Mouse (Mus musculus) activated CD4-positive, CD25-positive, alpha-beta regulatory T cell, adult 4 months (primary cell): ENCODE results near the gene Creb3. TPM values are rescaled to one million over a fixed set of nuclear protein-coding genes. Genes with fewer than 3 reads are reported as not detected.
A peak's percentile ranks its signal among the peaks of the same experiment; 100 is the strongest.

Experiments
- ATAC-seq: one replicate; pipeline ENCODE4 v1.8.0; 2017
- polyA plus RNA-seq, 2 experiments: library from polyadenylated mRNA; unstranded; fragments of 100-300 nt; shearing (Covaris generic); gene quantifications; one replicate each; pipeline ENCODE4 v1.2.1; 2017

The Creb3 gene
- polyA plus RNA-seq, 2 experiments from 2014 or later: 101 to 104 TPM

DNA sequence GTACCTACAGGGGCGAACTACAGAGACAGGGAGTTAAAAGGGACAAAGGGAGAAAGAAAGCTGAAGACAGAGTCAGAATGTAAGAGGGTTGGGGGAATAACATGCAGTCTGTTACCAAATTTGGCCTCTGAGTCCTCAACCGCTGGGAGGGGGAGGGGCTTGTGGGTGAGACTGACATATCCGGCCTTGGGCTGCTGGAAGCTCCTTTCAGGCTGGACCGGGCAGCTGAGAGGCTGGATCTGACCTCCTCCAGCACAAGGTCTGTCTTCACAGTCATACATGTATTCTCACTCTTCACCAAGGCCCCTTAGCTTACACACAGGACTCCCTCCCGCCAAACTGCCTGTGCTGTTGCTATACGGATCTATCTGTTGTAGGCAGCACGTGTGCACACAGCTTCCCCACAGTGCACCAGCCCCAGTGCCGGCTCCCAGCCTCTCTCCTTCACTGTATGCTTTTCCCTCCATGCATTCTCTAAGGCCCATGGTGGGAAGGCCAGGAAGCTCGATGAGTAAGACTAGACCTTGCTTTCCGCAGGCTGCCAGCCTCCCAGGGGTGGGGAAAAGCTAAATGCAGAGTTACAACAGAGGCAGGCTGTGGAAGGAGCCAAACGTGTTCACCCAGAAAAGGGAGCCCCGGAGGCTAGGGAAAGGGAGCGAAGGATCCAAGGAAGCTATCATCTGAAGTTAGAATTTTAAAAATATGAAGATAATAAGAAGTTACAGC lies 3.3 kb upstream of the Creb3 start:
- peak; percentile 41 for ATAC-seq

DNA sequence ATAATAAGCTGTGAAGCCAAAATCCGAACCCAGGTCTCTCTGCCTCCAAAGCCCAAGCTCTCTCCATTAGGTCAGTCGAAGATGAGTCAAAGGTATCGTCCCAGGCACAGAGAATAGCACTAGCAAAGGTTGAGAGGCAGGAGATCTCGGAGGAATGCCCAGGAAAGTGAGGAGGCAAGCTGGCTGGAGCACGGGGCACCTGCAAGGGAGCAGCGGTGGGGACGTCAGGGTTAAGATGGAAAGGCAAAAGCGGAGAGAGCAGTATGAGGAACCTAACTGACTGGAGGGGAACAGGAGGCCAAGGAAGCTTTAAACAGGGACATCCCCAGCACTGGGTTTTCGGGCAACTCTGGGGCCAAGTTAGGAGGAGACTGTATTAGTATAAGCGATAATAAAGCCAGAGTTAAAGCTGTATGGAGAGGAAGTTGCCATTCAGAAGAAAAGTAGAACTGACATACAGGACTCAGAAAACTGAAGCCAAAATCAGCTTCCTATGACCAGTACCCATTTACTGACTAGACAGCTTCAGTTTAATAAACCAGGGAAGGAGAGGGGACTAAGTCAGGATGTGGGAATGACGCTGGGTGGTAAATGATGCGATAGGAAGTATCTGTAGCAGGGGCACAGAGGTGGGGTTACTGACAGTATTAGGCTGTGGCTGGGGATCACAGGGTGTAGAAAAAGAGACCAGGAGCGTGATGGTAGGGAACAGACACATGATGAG lies 2.5 kb upstream of the Creb3 start:
- no peak for ATAC-seq

DNA sequence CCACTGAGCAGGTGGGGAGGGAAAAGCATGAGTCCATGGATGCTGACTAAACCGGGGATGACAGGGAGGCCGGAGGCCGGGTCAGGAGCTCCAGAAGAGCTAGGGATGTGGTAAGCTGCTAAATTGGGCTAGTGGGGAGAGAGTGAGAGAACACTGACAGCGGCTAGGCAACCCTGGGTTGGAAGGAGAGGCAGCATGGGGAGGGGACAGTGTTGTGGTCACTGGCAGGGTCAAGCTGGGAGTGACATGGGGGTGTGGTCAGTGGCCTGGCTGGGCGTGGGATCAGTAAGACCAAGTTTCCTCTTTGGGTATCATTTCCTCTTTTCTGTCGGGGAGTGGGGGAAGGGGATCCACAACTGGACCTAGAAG lies 1.9 kb upstream of the Creb3 start:
- no peak for ATAC-seq

DNA sequence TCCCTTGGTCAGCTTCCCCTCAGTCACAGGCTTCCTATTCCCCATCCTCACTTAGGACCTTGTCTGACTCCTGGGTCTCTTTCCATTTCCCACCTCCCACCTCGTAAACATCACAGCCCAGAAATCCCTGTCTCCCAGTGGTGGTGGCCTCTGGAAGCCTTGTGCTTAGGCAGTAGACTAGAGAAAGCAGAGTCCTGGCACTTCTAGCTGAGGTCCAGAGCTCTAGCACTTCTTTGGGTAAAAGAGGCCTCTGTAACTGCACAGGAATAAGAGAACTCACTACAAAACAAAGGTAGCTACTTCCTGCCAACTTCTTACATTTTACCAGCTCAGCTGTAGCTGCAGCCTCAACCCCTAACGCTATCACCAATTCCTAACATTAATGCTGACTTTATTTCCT lies 1.2 kb upstream of the Creb3 start:
- ATAC-seq: no peak

DNA sequence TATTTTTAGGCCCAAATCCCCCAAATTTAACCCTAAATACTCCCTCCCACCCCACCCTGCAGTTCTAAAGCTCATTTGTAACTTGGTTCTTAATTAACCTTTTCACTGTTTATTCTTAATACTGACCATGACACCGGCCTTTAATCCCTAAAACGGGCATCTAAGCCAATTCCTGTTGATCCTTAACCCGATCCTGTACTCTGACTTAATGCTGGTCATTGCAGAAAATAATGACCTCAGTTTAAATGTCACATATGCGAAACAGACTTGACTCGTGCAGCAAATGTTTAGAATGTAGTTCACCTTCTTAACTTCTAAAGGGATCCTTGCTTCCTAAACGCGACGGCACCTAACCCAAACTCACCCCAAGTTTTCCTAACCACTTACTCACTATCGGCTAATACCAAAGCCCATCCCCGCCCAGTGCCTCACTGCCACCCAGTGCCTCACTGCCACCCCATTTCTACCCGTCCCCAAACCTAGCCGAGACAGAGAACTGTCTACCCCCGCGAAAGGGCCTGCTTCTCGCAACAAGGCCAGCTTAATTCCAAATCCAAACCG lies 616 bp upstream of the Creb3 start:
- ATAC-seq: no peak

DNA sequence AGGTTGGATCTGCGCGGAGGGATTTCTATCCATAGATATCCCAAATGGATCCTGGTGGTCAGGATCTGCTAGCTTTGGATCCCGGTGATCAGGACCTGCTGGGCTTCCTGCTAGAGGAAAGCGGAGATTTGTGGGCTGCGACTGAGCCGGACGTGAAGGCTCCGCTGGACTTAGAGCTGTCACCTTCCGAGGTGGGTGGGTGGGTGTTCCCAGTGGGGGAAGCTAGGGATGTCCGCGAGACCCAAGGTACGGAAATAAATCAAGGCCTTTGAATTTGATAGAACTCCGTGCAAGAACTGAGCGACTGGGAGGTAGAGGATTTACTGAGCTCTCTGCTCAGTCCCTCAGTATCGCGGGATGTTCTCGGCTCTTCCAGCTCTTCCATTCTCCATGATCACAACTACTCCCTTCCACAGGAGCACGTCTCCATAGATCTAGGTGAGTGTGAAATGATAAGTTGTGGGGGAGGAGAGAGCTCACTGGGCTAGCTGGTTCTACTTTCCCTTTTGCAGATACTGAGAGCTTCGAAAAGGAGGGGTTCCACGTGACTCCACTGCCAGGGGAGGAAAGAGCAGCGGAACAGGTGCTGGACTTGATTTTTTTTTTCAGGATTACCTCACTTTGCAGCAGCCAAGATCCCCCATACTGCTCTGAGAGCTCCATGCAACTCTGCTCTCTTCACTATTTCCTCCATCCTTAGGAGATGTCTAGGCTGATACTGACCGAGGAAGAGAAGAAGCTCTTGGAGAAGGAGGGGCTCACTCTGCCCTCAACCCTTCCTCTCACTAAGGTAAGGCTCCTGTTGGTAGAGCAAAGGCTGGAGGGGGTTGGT lies 853 bp downstream of the Creb3 start:
- peak; percentile 13 for ATAC-seq

DNA sequence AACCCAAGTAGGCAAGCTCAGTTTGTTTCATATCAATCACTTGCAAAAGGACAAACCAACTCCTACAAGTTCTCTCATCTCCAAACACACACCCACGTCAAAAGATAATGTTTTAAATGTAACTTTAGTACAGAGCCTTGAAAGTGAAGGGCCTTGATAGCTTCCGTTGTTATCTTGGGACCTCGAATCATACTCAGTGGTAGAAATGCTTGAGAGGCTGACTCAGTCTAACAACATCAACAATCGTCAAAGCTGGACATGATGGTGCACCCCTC lies 1.4 kb downstream of the Creb3 start:
- ATAC-seq: no peak

DNA sequence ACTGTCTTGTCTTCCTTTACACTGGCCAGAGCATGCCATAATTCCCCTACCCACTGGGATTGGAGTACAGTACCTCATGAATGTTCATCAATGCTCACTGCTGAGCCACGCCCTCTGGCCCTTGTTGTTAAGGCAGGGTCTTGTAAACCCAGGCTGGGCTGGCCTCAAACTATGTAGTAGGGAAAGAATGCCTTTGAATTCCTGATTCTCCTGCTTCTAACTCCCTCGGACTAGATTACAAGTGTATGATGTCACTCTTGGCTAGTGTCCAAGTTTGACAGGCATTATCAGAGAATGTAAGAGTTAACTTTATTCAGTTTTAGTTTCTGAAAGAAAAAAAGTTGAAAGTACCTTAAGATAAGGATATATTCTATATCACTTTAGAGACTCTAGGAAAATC lies 2.1 kb downstream of the Creb3 start:
- ATAC-seq: no peak

DNA sequence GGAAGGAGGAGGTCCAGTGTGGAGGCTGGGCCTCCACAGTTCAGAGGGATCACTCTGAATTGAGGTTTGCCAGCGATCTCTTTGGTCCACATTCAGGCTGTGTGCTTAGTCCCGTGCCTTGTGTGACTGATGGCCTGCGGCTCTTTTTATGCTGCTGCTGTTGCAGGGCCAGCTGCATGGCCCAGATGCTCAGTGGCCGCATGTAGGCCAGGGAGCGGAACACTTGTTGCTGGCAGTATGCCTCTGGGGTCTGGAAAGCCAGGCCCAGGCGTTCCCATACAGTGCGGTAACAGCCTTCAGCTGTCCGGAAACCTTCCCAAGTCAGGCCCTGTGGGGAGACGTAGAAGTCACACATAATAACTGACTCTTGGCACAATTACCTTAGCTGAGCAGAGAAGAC lies 5.0 kb downstream of the Creb3 start:
- ATAC-seq: no peak

DNA sequence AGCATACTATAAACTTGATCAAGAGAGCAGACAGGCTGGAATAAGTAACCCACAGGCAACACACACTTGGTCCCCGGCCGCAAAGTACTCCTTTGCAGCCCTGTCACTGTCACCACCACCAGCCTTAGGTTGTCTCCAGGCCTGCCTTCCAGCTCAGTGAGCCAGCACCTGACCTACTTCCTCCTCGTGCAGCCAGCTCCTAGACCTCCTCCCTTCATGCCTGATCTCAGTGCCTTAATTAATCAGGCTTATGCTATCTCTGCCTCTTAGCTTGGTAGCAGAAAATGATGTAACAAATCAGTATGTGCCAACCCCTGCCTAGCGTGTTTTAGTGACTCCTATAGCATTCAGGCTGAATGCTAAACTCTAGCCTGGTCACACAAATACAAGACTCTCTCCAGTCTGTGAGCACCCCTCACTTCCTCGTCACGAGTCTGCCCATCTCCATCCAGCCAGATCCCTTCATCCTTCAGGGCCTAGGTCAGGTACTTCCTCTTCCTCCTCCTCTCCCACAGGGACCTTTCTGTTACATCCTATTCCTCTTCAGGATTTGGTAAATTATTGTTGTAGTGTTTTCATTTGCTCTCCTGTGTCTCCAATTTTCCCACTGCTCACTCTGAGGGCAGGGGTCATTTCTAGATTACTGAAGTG lies 9.4 kb downstream of the Creb3 start:
- ATAC-seq: no peak

DNA sequence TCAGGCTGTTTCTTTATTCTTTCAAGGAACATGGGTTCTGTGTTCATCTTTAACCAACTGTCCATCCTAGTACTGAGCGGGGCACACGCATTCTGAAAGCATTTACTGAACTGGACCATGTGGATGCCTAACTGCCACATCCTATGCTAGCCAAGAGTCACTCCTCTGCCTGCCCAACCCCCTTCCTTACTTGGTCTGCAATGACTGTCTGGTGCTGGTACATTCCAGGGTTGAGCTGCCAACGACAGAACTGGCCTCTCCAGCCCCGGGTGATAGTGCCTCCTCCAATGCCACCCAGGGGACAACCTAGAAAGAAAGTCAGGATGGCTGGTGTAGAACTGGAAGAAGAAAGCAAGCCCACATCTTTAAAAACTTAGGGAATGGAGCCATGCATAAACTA lies 11.4 kb downstream of the Creb3 start:
- no peak for ATAC-seq

DNA sequence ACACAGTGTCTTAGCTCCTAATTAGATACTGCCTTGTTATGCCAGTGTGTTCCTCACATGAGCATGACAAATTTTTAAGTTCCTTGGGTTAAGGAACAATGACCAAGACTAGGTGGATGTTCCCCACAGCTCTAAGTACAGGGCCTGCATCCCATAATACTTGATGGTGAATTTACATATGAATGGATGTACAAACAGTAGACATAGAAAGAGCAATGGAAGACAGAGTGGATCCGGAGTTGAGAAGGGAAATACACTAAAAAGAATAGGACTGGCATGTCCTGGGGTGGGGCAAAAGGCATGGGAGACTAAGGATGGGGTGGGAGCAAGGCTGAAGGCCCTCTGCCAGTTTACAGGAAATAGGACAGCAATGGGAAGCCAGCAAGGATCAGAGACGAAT lies 13.2 kb downstream of the Creb3 start:
- ATAC-seq: no peak

DNA sequence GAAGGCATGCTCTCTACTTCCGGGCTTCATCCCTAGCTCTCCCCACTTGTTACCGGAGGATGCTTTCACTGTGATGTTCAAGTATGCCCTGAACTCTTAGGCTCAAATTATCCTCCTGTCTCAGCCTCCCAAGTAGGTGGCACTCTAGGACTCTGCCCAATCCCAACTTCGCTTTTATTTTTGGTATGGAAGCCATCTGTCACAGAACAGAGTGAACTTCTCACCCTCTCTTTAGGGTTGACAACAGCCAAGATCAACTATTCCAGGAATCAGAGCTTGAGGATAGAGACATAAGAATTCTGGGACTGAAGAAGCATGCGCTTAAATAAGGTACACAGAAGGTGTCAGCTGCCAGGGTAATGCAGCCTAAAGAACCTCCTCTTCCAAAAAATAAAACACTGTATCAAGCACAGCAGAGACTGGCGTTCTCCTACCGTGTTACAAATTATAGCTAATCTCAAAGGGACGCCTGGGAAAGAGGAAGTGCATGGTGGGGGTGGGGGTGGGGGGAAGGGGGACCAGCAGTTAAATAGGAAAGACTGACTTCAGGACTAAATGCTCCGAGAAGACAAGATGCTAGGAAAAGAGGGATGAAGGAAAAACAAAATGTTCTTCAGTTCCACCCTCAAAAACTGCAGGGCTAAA lies 15.2 kb downstream of the Creb3 start:
- ATAC-seq: no peak

DNA sequence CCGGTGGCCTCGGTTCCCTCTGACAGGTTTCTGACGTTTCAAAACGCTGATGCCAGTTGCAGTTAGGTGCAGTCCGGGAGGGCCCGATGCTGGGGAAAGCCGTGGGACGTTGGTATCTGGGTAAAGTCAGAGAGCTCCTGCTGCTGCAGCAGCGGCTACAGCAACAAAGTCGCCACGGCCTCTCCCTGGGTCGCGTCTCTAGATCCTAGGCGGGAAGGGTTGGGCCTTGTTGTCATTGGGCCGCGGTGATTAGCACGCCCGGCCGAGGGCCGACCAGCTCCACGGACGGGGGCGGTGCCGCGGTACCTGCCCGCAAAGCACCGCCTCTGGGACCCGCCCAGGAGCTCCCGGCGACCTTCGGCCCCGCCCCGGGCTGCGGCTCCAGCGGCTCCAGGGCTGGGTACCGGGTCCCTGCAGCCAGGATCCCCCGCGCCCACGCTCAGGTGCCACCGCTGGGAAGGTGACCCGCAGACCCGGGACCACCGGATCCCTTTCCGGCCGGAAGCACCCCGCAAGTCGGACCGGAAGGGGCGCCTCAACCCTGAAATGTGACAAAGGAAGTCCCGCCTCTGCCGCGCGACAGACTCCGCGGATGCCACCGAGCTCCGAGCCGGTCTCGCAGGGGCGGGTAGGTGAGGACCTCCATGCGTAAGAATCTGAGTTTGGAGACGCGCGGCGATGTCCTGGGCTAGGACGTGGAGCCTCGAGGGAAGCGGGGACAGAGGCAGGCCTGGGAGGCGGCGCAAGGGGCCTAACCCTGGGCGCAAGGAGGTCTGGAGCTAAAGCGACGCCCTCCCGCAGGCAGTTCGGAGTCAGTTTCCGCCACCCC lies 16.5 kb downstream of the Creb3 start, which contains the start of the genes Rgp1 and Gba2:
Gene Rgp1 (plus strand): TSS at position 340 of the 829 bp plus-strand sequence.
Gene Gba2 (minus strand): TSS at position 498 of the 829 bp plus-strand sequence.
- peak; percentile 89 for ATAC-seq

DNA sequence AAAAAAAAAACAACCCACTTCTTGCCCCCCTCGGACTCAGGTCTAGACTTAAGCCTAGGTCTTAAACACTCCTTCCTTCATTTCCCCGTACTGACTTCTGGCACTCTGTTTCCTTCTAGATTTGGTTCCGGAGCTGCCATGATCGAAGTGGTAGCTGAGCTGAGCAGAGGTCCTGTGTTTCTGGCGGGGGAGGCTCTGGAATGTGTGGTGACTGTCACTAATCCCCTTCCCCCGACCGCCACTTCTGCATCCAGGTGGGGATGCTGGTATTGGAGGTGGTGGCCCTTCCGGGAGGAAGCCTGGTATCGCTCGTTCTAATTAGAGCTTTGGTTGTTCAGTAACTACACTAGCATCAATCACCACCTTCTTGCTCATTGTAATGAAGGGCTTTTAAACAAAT lies 17.1 kb downstream of the Creb3 start:
- ATAC-seq: no peak

DNA sequence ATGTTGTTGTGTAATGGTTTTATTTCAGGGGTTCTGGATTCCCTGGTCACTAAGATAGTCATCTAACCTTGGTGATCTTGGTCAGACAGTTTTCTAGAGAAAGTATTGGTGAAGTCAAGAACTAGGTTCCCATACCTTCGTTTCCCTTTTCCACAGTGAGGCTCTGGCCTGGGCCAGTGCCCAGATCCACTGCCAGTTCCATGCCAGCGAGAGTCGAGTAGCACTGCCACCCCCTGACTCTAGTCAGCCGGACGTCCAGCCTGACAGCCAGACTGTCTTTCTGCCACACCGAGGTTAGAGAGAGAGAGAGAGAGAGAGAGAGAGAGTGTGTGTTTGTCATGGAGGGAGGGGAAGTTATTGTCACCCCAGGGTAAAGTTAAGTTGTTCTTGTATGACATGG lies 17.6 kb downstream of the Creb3 start:
- no peak for ATAC-seq

DNA sequence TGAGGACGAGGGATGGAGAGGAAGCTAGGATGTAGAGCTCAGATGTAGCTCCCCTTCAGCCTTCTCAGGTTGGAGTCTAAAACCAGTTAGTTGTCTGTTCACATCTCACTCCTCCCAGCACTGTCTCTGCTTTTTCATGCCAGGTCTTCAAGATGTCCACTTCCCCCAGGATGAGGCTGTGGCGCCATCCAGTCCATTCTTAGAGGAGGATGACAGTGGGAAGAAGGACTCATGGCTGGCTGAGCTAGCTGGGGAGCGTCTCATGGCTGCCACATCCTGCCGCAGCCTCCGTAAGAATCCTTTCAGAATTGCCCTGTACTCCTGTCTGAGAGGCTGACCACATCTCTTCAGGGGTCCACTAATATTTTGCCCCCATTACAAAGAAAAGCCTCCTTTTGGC lies 18.6 kb downstream of the Creb3 start:
- ATAC-seq: no peak

DNA sequence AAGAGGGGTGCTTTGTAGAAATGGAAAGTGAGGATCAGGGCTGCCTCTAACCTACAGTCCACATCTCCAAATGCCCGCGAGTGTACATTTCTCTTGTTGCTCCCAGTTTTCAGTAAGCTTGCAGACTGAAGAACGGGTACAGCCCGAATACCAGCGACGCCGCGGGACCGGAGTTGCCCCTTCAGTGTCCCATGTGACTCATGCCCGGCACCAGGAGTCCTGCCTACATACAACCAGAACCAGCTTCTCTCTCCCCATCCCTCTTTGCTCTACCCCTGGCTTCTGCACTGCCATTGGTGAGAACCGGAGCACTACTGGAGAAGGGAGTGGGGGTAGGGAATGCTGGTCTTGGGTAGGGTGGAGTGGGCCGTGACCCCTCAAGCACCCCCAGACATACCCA lies 19.2 kb downstream of the Creb3 start:
- ATAC-seq: no peak

DNA sequence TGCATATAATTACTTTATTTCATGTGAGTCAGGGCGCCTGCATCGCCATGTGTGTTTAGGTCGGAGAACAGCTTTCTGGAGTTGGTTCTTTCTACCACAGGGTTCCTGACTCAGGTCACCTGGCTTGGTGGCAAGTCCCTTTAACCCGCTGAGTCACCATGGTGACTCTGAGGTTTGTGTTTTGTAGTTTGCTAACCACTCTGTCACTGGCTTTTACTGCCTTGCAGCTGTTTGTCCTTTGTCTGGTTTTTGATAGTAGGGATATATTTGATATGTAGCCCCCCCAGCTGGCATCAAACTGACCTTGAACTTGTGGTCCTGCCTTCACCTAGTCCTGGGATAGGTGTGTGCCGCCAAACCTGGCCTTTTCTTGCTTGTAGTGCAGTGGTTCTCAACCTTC lies 20.1 kb downstream of the Creb3 start:
- ATAC-seq: no peak

DNA sequence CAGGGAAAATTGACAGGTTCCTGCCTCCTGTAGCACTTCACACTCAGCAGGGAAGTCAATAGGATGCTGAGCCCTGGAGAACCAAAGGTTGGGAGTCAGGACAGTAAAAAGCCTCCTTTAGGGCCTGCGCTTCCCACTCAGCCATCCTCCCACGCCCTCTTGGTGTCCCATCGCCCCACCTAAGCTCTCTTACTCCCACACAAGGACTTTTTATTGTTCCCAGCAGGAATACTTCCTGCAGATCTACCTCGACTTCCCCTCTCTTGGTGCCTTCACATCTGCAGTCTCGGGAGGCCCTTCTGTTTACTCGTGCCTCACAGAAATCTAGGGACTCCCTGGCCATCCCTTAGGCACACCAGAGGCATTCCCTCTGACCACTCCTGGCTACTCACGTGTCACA lies 21.3 kb downstream of the Creb3 start:
- ATAC-seq: no peak
